Mouse (Mus musculus) limb, embryonic 11.5 days (tissue): ENCODE measurements around the gene Rwdd1. TPM values are rescaled to one million over a fixed set of nuclear protein-coding genes. Genes with fewer than 3 reads are reported as not detected.

Experiments used
- ATAC-seq: fragments of 200-750 bp; cut with Nextera tagmentation; 2 replicates; pipeline ENCODE4 v1.8.0; 2017; ENCODE audit warnings: low read depth; ENCODE audit not compliant: insufficient number of reproducible peaks, low FRiP score, low TSS enrichment
- DNase-seq: peaks from one replicate; pipeline ENCODE4 v3.0.0-alpha.2; 2015; ENCODE audit warnings: low spot score
- H3K27ac ChIP-seq: fragments of 300-500 bp; sonication (generic); replicated peaks from 2 replicates; pipeline ENCODE4 v1.5.1; 2014; ENCODE audit warnings: low read depth, mild to moderate bottlenecking, low read length
- H3K27me3 ChIP-seq: fragments of 300-500 bp; sonication (generic); 2 replicates; pipeline ENCODE4 v1.6.1; 2014; ENCODE audit warnings: mild to moderate bottlenecking, low read length, mixed read lengths; ENCODE audit not compliant: control insufficient read depth, insufficient read depth
- H3K36me3 ChIP-seq: fragments of 300-500 bp; sonication (generic); 2 replicates; pipeline ENCODE4 v1.6.1; 2014; ENCODE audit warnings: mild to moderate bottlenecking, low read length, moderate library complexity, mixed read lengths; ENCODE audit not compliant: control insufficient read depth, insufficient read depth
- H3K4me1 ChIP-seq: fragments of 300-500 bp; sonication (generic); 2 replicates; pipeline ENCODE4 v1.6.1; 2014; ENCODE audit warnings: low read length, mixed read lengths; ENCODE audit not compliant: control insufficient read depth, insufficient read depth
- H3K4me2 ChIP-seq: fragments of 300-500 bp; sonication (generic); 2 replicates; pipeline ENCODE4 v1.6.1; 2014; ENCODE audit warnings: low read depth, mild to moderate bottlenecking, moderate library complexity; ENCODE audit not compliant: severe bottlenecking
- H3K4me3 ChIP-seq: fragments of 300-500 bp; sonication (generic); 2 replicates; pipeline ENCODE4 v1.5.1; 2014; ENCODE audit warnings: low read depth, low read length
- H3K9ac ChIP-seq: fragments of 300-500 bp; sonication (generic); 2 replicates; pipeline ENCODE4 v1.6.1; 2014; ENCODE audit warnings: mild to moderate bottlenecking, low read length
- H3K9me3 ChIP-seq: fragments of 300-500 bp; sonication (generic); 2 replicates; pipeline ENCODE4 v1.6.1; 2016; ENCODE audit warnings: low read length; ENCODE audit not compliant: control insufficient read depth
- WGBS: fragments of 180-500 bp; shearing (Covaris S2); extraction: QIAGEN DNeasy Blood & Tissue Kit; methylation state at CpG from one replicate; pipeline ENCODE4 v1.1.7; 2014; 5-methylcytosine and 5-hydroxymethylcytosine counted together
- polyA plus RNA-seq: library from polyadenylated mRNA; unstranded; fragments of >200 nt; fragmentation: Nextera tagmentation; extraction: Ambion mirVana; gene quantifications from 2 replicates; pipeline ENCODE4 v1.2.1, GENCODE M21; 2014

The Rwdd1 gene
- 170 and 176 TPM in 2 replicates for polyA plus RNA-seq

- ATAC-seq (peak; percentile 100), DNase-seq (peak; percentile 98)
- H3K4me2 ChIP-seq: peak within 1 kb of the TSS; percentile 63
- WGBS: under 1% methylated on average over 82 of the region's 82 CpGs
- H3K9ac ChIP-seq: peak within 1 kb of the TSS; percentile 89
- no peaks in the 10 kb centered on the region for H3K36me3 ChIP-seq
- H3K27ac ChIP-seq: peak within 1 kb of the TSS; percentile 82
- H3K4me1 ChIP-seq: peaks cover 9% of the 10 kb centered on the region
- no peaks in the 10 kb centered on the region for H3K27me3 ChIP-seq
- peak within 1 kb of the TSS; percentile 84 for H3K4me3 ChIP-seq
- H3K9me3 ChIP-seq: no peaks in the 10 kb centered on the region
Observed at GRCm38 (mm10) chr10:34019302-34020075, at the start of gene Rwdd1. TSS of gene Rwdd1 (minus strand) at chr10:34019624.

GRCm38 (mm10) chr10:34066591-34066990 is 47.2 kb upstream of the Rwdd1 start:
- H3K36me3 ChIP-seq: no peaks in the 10 kb centered on the region
- DNase-seq (no peak), ATAC-seq (no peak)
- 55% methylated on average over 3 of the region's 3 CpGs for WGBS
- no peak overlapping the region for H3K9ac ChIP-seq
- H3K4me2 ChIP-seq: no peak overlapping the region
- no peak overlapping the region for H3K4me3 ChIP-seq
- H3K4me1 ChIP-seq: no peaks in the 10 kb centered on the region
- H3K27me3 ChIP-seq: no peaks in the 10 kb centered on the region
- no peak overlapping the region for H3K27ac ChIP-seq
- H3K9me3 ChIP-seq: no peaks in the 10 kb centered on the region

- 80% methylated on average over 2 of the region's 2 CpGs for WGBS
Observed at GRCm38 (mm10) chr10:34053987-34054386, 34.6 kb upstream of the Rwdd1 start.

GRCm38 (mm10) chr10:34044210-34044609 is 24.8 kb upstream of the Rwdd1 start, which contains the start of gene Calhm4:
TSS of gene Calhm4 (minus strand) at chr10:34044310.
- no peak within 1 kb of the TSS for H3K4me2 ChIP-seq
- H3K9ac ChIP-seq: no peak within 1 kb of the TSS
- H3K4me1 ChIP-seq: no peaks in the 10 kb centered on the region
- DNase-seq (no peak), ATAC-seq (no peak)
- WGBS: 89% methylated on average over 5 of the region's 5 CpGs
- H3K27me3 ChIP-seq: no peaks in the 10 kb centered on the region
- no peaks in the 10 kb centered on the region for H3K36me3 ChIP-seq
- H3K27ac ChIP-seq: no peak within 1 kb of the TSS
- H3K9me3 ChIP-seq: no peaks in the 10 kb centered on the region
- H3K4me3 ChIP-seq: no peak within 1 kb of the TSS

More at GRCm38 (mm10) chr10:34053987-34054386, 34.6 kb upstream of the Rwdd1 start:
- no peaks in the 10 kb centered on the region for H3K4me1 ChIP-seq
- H3K9ac ChIP-seq: no peak overlapping the region
- H3K9me3 ChIP-seq: no peaks in the 10 kb centered on the region
- DNase-seq (no peak), ATAC-seq (no peak)
- H3K36me3 ChIP-seq: no peaks in the 10 kb centered on the region
- H3K27ac ChIP-seq: no peak overlapping the region
- H3K27me3 ChIP-seq: no peaks in the 10 kb centered on the region
- no peak overlapping the region for H3K4me3 ChIP-seq
- no peak overlapping the region for H3K4me2 ChIP-seq

- ATAC-seq: no peak
- no peaks in the 10 kb centered on the region for H3K36me3 ChIP-seq
- H3K4me2 ChIP-seq: no peak within 1 kb of the TSS
- H3K9ac ChIP-seq: no peak within 1 kb of the TSS
- DNase-seq: no peak
- H3K4me1 ChIP-seq: no peaks in the 10 kb centered on the region
- no peaks in the 10 kb centered on the region for H3K9me3 ChIP-seq
- no peak within 1 kb of the TSS for H3K27ac ChIP-seq
- 76% methylated on average over 3 of the region's 3 CpGs for WGBS
- no peaks in the 10 kb centered on the region for H3K27me3 ChIP-seq
- no peak within 1 kb of the TSS for H3K4me3 ChIP-seq
Observed at GRCm38 (mm10) chr10:34037401-34037800, 18.0 kb upstream of the Rwdd1 start, which contains the start of gene Trappc3l. TSS of gene Trappc3l (plus strand) at chr10:34037597.

- no peaks in the 10 kb centered on the region for H3K36me3 ChIP-seq
- H3K9me3 ChIP-seq: no peaks in the 10 kb centered on the region
- H3K4me1 ChIP-seq: no peaks in the 10 kb centered on the region
- H3K27me3 ChIP-seq: no peaks in the 10 kb centered on the region
- 15% methylated on average over 5 of the region's 5 CpGs for WGBS
- H3K27ac ChIP-seq: no peak overlapping the region
- DNase-seq: no peak
- no peak overlapping the region for H3K4me2 ChIP-seq
- no peak overlapping the region for H3K9ac ChIP-seq
- ATAC-seq: peak; percentile 67; the same call in 1 of the 2 replicates
- H3K4me3 ChIP-seq: no peak overlapping the region
Observed at GRCm38 (mm10) chr10:34036587-34036986, 17.2 kb upstream of the Rwdd1 start.

GRCm38 (mm10) chr10:34033630-34034305 is 14.3 kb upstream of the Rwdd1 start:
- DNase-seq (peak; percentile 83), ATAC-seq (peak; percentile 76)
- Histone ChIP-seq H3K9ac (no peak overlapping the region; the same call in 1 of the 2 replicates), H3K4me2 (peak overlapping the region; percentile 37), H3K9me3 (no peaks in the 10 kb centered on the region), H3K27ac (no peak overlapping the region), H3K4me3 (0 out of 2 replicates have a peak overlapping the region, but pooled peaks have one; percentile 10), H3K27me3 (no peaks in the 10 kb centered on the region), H3K4me1 (no peaks in the 10 kb centered on the region), H3K36me3 (no peaks in the 10 kb centered on the region)
- WGBS: 18% methylated on average over 22 of the region's 22 CpGs

GRCm38 (mm10) chr10:34030322-34030721 is 10.9 kb upstream of the Rwdd1 start:
- H3K27me3 ChIP-seq: no peaks in the 10 kb centered on the region
- H3K4me3 ChIP-seq: no peak overlapping the region
- no peaks in the 10 kb centered on the region for H3K9me3 ChIP-seq
- H3K4me1 ChIP-seq: no peaks in the 10 kb centered on the region
- ATAC-seq (no peak), DNase-seq (no peak)
- no peak overlapping the region for H3K27ac ChIP-seq
- 81% methylated on average over 5 of the region's 5 CpGs for WGBS
- H3K36me3 ChIP-seq: no peaks in the 10 kb centered on the region
- H3K9ac ChIP-seq: no peak overlapping the region
- no peak overlapping the region for H3K4me2 ChIP-seq
